Mouse (Mus musculus) E14TG2a.4 (cell line): ENCODE measurements around the gene Mlxip.

ENCODE experiments used
- CTCF ChIP-seq: conservative IDR thresholded peaks from 2 replicates; pipeline ENCODE4 v1.5.1; 2014; ENCODE audit warnings: low read length
- NANOG ChIP-seq: IDR thresholded peaks from 2 replicates; pipeline ENCODE4 v1.6.1; 2014; ENCODE audit warnings: borderline replicate concordance, low read length, mixed read lengths
- POU5F1 ChIP-seq: IDR thresholded peaks from 2 replicates; pipeline ENCODE4 v1.6.1; 2014; ENCODE audit warnings: low read length, borderline replicate concordance

DNA sequence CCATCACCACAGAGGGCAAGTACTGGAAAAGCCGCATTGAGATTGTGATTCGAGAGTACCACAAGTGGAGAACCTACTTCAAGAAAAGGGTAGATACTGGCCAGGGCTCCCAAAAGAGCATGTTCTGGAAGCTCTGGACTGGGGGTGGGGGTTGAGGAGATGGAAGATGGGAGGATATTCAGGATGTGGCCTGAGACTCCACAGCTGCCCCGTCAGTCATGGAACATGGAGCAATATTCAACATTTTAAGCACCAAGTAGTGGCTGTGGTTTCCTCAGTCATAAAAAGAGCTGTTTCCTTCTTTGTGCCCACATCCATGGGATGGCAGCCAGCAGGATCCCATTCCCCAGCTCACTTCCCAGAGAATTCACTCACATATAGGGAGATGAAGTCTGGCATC, 47.7 kb downstream of the Mlxip start:
- TF ChIP-seq CTCF (no peak), POU5F1 (no peak), NANOG (no peak)
